Mouse (Mus musculus) neutrophil, adult 59 days (primary cell): Measurements from ENCODE around the gene Plekho1. TPM values are rescaled to one million over a fixed set of nuclear protein-coding genes. Genes with fewer than 3 reads are reported as not detected.

Experiments used
- total RNA-seq, 2 experiments: library from RNA; stranded (reverse); gene quantifications; 1 replicate in 1 of 2; 2 replicates in 1 of 2; pipeline ENCODE4 v1.2.4; 2023

The Plekho1 gene
- total RNA-seq = 10 to 100 TPM; 39.9 to 68.8 TPM

DNA sequence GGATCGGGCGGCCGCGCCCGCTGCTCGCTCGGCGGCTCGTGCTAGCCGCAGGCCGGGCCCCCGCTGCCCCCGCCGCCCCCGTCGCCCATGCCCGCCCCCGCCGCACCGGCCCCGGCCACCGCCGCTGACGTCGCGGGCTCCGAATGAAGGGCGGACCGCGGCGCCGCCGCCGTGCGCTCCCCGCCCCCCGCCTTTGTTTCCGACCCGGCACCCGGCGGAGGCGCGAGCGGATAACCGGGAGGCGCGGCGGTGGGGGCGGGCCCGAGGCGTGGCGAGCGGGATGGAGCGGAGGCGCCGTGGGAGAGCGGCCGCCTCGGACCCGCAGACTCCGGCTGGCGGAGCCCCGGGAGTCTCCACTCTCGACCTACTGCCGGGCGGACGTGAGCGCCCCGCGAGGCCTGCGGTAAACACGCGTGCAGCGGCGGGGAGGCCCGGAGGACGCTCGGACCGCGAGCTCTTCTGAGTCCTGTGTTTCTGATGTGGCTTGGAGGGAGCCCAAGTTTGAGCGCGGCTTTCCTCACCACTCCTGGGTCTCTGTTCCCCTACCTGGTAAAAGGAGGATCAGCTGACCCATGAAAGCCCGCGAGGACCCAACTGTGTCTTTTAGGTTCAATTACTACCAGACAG, at the start of gene Plekho1:
Plekho1 (minus strand) TSS at position 200 of the 627 bp plus-strand sequence.

Other genes with a start within 250 kb of the Plekho1 start
- gene Tars2, start 235.8 kb downstream of the Plekho1 start, total RNA-seq = 10 to 100 TPM; 19.9 to 21.2 TPM
- gene Rprd2, start 177.1 kb downstream of the Plekho1 start, total RNA-seq = 10 to 100 TPM; 44.0 to 56.5 TPM
- 10 to 100 TPM; 25.2 to 27.4 TPM for gene Prpf3, start 140.1 kb downstream of the Plekho1 start, total RNA-seq
- 100 to 1,000 TPM; 115 to 129 TPM for gene Mrps21, start 124.5 kb downstream of the Plekho1 start, total RNA-seq
- gene Ciart, start 113.8 kb downstream of the Plekho1 start, total RNA-seq = 10 to 100 TPM in 1 of 2 experiments, 1 to 10 TPM in 1; 8.7 to 12.9 TPM
- gene BC028528, start 104.0 kb downstream of the Plekho1 start, total RNA-seq = 10 to 100 TPM; 32.4 to 37.1 TPM
- 10 to 100 TPM; 60.7 to 67.1 TPM for gene Aph1a, start 102.0 kb downstream of the Plekho1 start, total RNA-seq
- not detected for gene Car14, start 91.3 kb downstream of the Plekho1 start, total RNA-seq
- gene Anp32e, start 66.8 kb downstream of the Plekho1 start, total RNA-seq = 10 to 100 TPM; 76.6 to 90.5 TPM
- gene Vps45, start 62.5 kb upstream of the Plekho1 start, total RNA-seq = 10 to 100 TPM; 16.1 to 22.9 TPM
- gene Otud7b, start 108.5 kb upstream of the Plekho1 start, total RNA-seq = 10 to 100 TPM; 14.0 to 20.9 TPM
- gene Mtmr11, start 166.0 kb upstream of the Plekho1 start, total RNA-seq = under 1 TPM in 1 of 2 experiments, not detected in 1; 0.49 TPM
- gene Sf3b4, start 176.3 kb upstream of the Plekho1 start, total RNA-seq = 10 to 100 TPM; 45.7 to 50.8 TPM
- gene Sv2a, start 185.2 kb upstream of the Plekho1 start, total RNA-seq = under 1 TPM; 0.07 to 0.64 TPM
- gene Bola1, start 223.7 kb upstream of the Plekho1 start, total RNA-seq = 1 to 10 TPM; 5.7 to 5.8 TPM
- gene Hist2h2ab, start 223.9 kb upstream of the Plekho1 start, total RNA-seq = 10 to 100 TPM; 17.4 to 21.4 TPM
- 100 to 1,000 TPM; 338 to 339 TPM for gene Hist2h2ac, start 224.9 kb upstream of the Plekho1 start, total RNA-seq
- gene Hist2h2be, start 225.1 kb upstream of the Plekho1 start, total RNA-seq = 1 to 10 TPM; 2.6 to 3.5 TPM
- 100 to 1,000 TPM; 451 to 486 TPM for gene Hist2h3c2, start 243.1 kb upstream of the Plekho1 start, total RNA-seq
- gene Hist2h2aa2, start 244.3 kb upstream of the Plekho1 start, total RNA-seq = 1,000 to 10,000 TPM; 2,817 to 3,247 TPM
- gene Hist2h2aa1, start 249.5 kb upstream of the Plekho1 start, total RNA-seq = 10 to 100 TPM in 1 of 2 experiments, 1 to 10 TPM in 1; 10.0 to 41.5 TPM